Mouse (Mus musculus): ENCODE results near the gene Plcb4. TPM values are rescaled to one million over a fixed set of nuclear protein-coding genes. Genes with fewer than 3 reads are reported as not detected.
"Not testable (repeated sequence)": the region's sequence is repeated elsewhere in the genome, so short reads cannot be mapped to it uniquely, and the experiment has no call there.

Plcb4 gene
- total RNA-seq, 1 experiment, result 24.0 TPM

DNA sequence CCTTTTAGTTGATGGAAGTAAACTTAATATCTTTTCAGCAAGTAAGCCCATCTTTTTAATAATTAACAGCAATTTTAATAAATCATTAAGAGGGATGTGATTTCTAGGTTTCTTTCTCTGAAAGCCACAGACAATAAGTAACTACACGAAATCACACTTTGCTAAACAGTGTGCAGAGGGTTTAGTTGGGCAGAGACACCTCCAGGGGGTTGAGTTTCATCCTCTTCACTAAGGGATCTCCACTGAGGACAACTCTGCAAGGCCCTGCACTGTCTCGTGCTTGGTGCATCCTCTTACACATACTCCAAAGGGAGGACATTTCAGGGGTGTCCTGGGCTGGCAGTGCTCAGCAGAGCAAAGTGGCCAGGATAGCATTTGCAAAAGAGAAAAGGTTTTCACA is 235.8 kb downstream of the Plcb4 start:
- no peak overlapping the region for H3K27ac ChIP-seq (ENCODE audit: insufficient read depth, low read depth, low read length, poor library complexity, severe bottlenecking)
- peaks cover 0 to 5% of the 10 kb centered on the region in 2 experiments; a peak in 2 of 4 replicates for H3K4me1 ChIP-seq (ENCODE audit: control insufficient read depth in 2 of 2, insufficient read depth in 2 of 2, low read length in 2 of 2, poor library complexity in 1 of 2)
- no peak overlapping the region for H3K9ac ChIP-seq (ENCODE audit: insufficient read depth, low read depth, low read length, poor library complexity, severe bottlenecking)
- in situ Hi-C loops (cut with MboI; ENCODE audit: low sequenced_read_pairs in 2 of 2, unreplicated experiment in 2 of 2), result no loop called here
- TF ChIP-seq MAFK (IDR thresholded peaks at IDR 0.05; ENCODE audit: insufficient read depth, low read depth, low read length) (no peak), HCFC1 (IDR thresholded peaks at IDR 0.05; ENCODE audit: borderline replicate concordance, insufficient read depth, low read length) (no peak), ZC3H11A (IDR thresholded peaks at IDR 0.05; ENCODE audit: borderline replicate concordance, low read depth, low read length) (no peak), CHD2 (IDR thresholded peaks at IDR 0.05; ENCODE audit: low read depth, low read length) (no peak), ZNF384 (IDR thresholded peaks at IDR 0.05; ENCODE audit: low read depth, low read length) (no peak)
- no peaks in the 10 kb centered on the region for H3K36me3 ChIP-seq (ENCODE audit: control insufficient read depth, insufficient read depth, low read length, poor library complexity, severe bottlenecking)
- no peak for DNase-seq (ENCODE audit: low read depth, low spot score)
- H3K4me3 ChIP-seq (ENCODE audit: insufficient read depth in 1 of 2, low read depth in 1 of 2, low read length in 2 of 2, poor library complexity in 1 of 2, severe bottlenecking in 1 of 2), result no peak overlapping the region
- H3K9me3 ChIP-seq (ENCODE audit: control insufficient read depth, insufficient read depth, low read depth, low read length), result no peaks in the 10 kb centered on the region

DNA sequence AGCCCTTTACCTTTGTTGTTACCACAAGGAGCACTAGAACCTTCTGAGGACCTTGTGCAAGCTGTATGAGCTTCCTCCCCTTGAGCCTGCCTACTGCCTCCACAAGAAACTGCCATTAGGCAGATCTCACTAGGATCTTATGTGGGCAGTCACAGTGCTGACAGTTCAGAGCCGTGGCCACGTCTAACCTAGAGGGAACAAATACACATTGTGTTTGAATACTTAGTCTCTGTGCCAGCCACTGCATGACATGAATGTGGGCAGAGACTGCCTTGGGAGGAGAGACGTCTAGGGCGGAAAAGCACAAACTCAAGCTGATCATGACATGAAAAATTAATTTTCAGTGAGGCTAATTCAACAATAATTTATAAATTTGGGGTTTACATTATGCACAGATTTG is 239.2 kb downstream of the Plcb4 start:
- no peaks in the 10 kb centered on the region for H3K4me1 ChIP-seq (ENCODE audit: control insufficient read depth in 2 of 2, insufficient read depth in 2 of 2, low read length in 2 of 2, poor library complexity in 1 of 2)
- H3K9ac ChIP-seq (ENCODE audit: insufficient read depth, low read depth, low read length, poor library complexity, severe bottlenecking), result no peak overlapping the region
- no peak overlapping the region for H3K4me3 ChIP-seq (ENCODE audit: insufficient read depth in 1 of 2, low read depth in 1 of 2, low read length in 2 of 2, poor library complexity in 1 of 2, severe bottlenecking in 1 of 2)
- no peaks in the 10 kb centered on the region for H3K36me3 ChIP-seq (ENCODE audit: control insufficient read depth, insufficient read depth, low read length, poor library complexity, severe bottlenecking)
- no peak for DNase-seq (ENCODE audit: low read depth, low spot score)
- no peak overlapping the region for H3K27ac ChIP-seq (ENCODE audit: insufficient read depth, low read depth, low read length, poor library complexity, severe bottlenecking)
- H3K9me3 ChIP-seq (ENCODE audit: control insufficient read depth, insufficient read depth, low read depth, low read length), result no peaks in the 10 kb centered on the region
- TF ChIP-seq HCFC1 (IDR thresholded peaks at IDR 0.05; ENCODE audit: borderline replicate concordance, insufficient read depth, low read length) (no peak), ZNF384 (IDR thresholded peaks at IDR 0.05; ENCODE audit: low read depth, low read length) (no peak), MAFK (IDR thresholded peaks at IDR 0.05; ENCODE audit: insufficient read depth, low read depth, low read length) (no peak), ZC3H11A (IDR thresholded peaks at IDR 0.05; ENCODE audit: borderline replicate concordance, low read depth, low read length) (no peak), CHD2 (IDR thresholded peaks at IDR 0.05; ENCODE audit: low read depth, low read length) (no peak)
- in situ Hi-C loops (cut with MboI; ENCODE audit: low sequenced_read_pairs in 2 of 2, unreplicated experiment in 2 of 2), result no loop called here

DNA sequence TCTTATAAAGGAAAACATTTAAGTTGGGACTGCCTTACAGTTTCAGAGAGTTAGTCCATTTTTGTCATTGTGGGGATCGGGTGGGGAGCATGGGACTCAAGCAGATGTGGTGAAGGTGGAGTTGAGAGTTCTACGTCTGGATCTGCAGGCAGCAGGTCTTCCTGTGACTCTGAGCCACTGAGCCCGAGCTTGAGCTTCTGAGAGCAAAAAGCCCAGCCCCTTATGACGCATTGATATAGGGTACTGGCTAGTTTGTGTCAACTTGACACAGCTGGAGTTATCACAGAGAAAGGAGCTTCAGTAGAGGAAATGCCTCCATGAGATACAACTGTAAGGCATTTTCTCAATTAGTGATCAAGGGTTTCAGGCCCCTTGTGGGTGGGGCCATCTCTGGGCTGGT is 241.1 kb downstream of the Plcb4 start:
- DNase-seq (ENCODE audit: low read depth, low spot score); H3K4me1 ChIP-seq (ENCODE audit: control insufficient read depth in 2 of 2, insufficient read depth in 2 of 2, low read length in 2 of 2, poor library complexity in 1 of 2); H3K9me3 ChIP-seq (ENCODE audit: control insufficient read depth, insufficient read depth, low read depth, low read length); in situ Hi-C loops (cut with MboI; ENCODE audit: low sequenced_read_pairs in 2 of 2, unreplicated experiment in 2 of 2); H3K27ac ChIP-seq (ENCODE audit: insufficient read depth, low read depth, low read length, poor library complexity, severe bottlenecking); H3K9ac ChIP-seq (ENCODE audit: insufficient read depth, low read depth, low read length, poor library complexity, severe bottlenecking); H3K4me3 ChIP-seq (ENCODE audit: insufficient read depth in 1 of 2, low read depth in 1 of 2, low read length in 2 of 2, poor library complexity in 1 of 2, severe bottlenecking in 1 of 2); H3K36me3 ChIP-seq (ENCODE audit: control insufficient read depth, insufficient read depth, low read length, poor library complexity, severe bottlenecking): not testable (repeated sequence)

- in situ Hi-C loops (cut with MboI; ENCODE audit: low sequenced_read_pairs in 2 of 2, unreplicated experiment in 2 of 2), result no loop called here
- Histone ChIP-seq H3K4me1 (ENCODE audit: control insufficient read depth in 2 of 2, insufficient read depth in 2 of 2, low read length in 2 of 2, poor library complexity in 1 of 2) (no peaks in the 10 kb centered on the region), H3K27ac (ENCODE audit: insufficient read depth, low read depth, low read length, poor library complexity, severe bottlenecking) (no peak overlapping the region), H3K36me3 (ENCODE audit: control insufficient read depth, insufficient read depth, low read length, poor library complexity, severe bottlenecking) (no peaks in the 10 kb centered on the region), H3K9me3 (ENCODE audit: control insufficient read depth, insufficient read depth, low read depth, low read length) (no peaks in the 10 kb centered on the region), H3K9ac (ENCODE audit: insufficient read depth, low read depth, low read length, poor library complexity, severe bottlenecking) (no peak overlapping the region), H3K4me3 (ENCODE audit: insufficient read depth in 1 of 2, low read depth in 1 of 2, low read length in 2 of 2, poor library complexity in 1 of 2, severe bottlenecking in 1 of 2) (no peak overlapping the region)
- DNase-seq (ENCODE audit: low read depth, low spot score), result no peak
- no peak for TF ChIP-seq ZNF384 (IDR thresholded peaks at IDR 0.05; ENCODE audit: low read depth, low read length)
- TF ChIP-seq ZC3H11A (IDR thresholded peaks at IDR 0.05; ENCODE audit: borderline replicate concordance, low read depth, low read length), result no peak
- no peak for TF ChIP-seq CHD2 (IDR thresholded peaks at IDR 0.05; ENCODE audit: low read depth, low read length)
- no peak for TF ChIP-seq HCFC1 (IDR thresholded peaks at IDR 0.05; ENCODE audit: borderline replicate concordance, insufficient read depth, low read length)
- no peak for TF ChIP-seq MAFK (IDR thresholded peaks at IDR 0.05; ENCODE audit: insufficient read depth, low read depth, low read length)
These were observed 242.2 kb downstream of the Plcb4 start for GRCm38 (mm10) chr2:135901015-135901414.

GRCm38 (mm10) chr2:135904262-135904661 is 245.5 kb downstream of the Plcb4 start:
- in situ Hi-C loops (cut with MboI; ENCODE audit: low sequenced_read_pairs in 2 of 2, unreplicated experiment in 2 of 2), result no loop called here
- H3K9ac ChIP-seq (ENCODE audit: insufficient read depth, low read depth, low read length, poor library complexity, severe bottlenecking), result no peak overlapping the region

More at GRCm38 (mm10) chr2:135904262-135904661, 245.5 kb downstream of the Plcb4 start:
- peak; percentile 21 for DNase-seq (ENCODE audit: low read depth, low spot score)
- no peaks in the 10 kb centered on the region for H3K9me3 ChIP-seq (ENCODE audit: control insufficient read depth, insufficient read depth, low read depth, low read length)
- H3K4me1 ChIP-seq (ENCODE audit: control insufficient read depth in 2 of 2, insufficient read depth in 2 of 2, low read length in 2 of 2, poor library complexity in 1 of 2), result no peaks in the 10 kb centered on the region
- no peak overlapping the region for H3K4me3 ChIP-seq (ENCODE audit: insufficient read depth in 1 of 2, low read depth in 1 of 2, low read length in 2 of 2, poor library complexity in 1 of 2, severe bottlenecking in 1 of 2)
- H3K36me3 ChIP-seq (ENCODE audit: control insufficient read depth, insufficient read depth, low read length, poor library complexity, severe bottlenecking), result no peaks in the 10 kb centered on the region
- TF ChIP-seq MAFK (IDR thresholded peaks at IDR 0.05; ENCODE audit: insufficient read depth, low read depth, low read length) (no peak), CHD2 (IDR thresholded peaks at IDR 0.05; ENCODE audit: low read depth, low read length) (no peak), HCFC1 (IDR thresholded peaks at IDR 0.05; ENCODE audit: borderline replicate concordance, insufficient read depth, low read length) (no peak), ZC3H11A (IDR thresholded peaks at IDR 0.05; ENCODE audit: borderline replicate concordance, low read depth, low read length) (no peak), ZNF384 (IDR thresholded peaks at IDR 0.05; ENCODE audit: low read depth, low read length) (no peak)
- H3K27ac ChIP-seq (ENCODE audit: insufficient read depth, low read depth, low read length, poor library complexity, severe bottlenecking), result no peak overlapping the region
